Mouse (Mus musculus) frontal cortex, adult 2 months (tissue): ENCODE measurements around the gene Abcc2. TPM values are rescaled to one million over a fixed set of nuclear protein-coding genes. Genes with fewer than 3 reads are reported as not detected.

ENCODE experiments used
- DNase-seq, 2 experiments: peaks; one replicate each; pipeline ENCODE4 v3.0.0; 2022; ENCODE audit warnings: low spot score in 1 of 2; ENCODE audit errors: extremely low spot score in 1 of 2
- polyA plus RNA-seq: library from polyadenylated mRNA; depleted of rRNA; stranded (reverse); fragments of >200 nt; gene quantifications from 2 replicates; pipeline ENCODE4 v1.2.3, GENCODE M21; 2012; rRNA removed

Abcc2 gene
- 0.30 and 0.55 TPM in 2 replicates for polyA plus RNA-seq

DNA sequence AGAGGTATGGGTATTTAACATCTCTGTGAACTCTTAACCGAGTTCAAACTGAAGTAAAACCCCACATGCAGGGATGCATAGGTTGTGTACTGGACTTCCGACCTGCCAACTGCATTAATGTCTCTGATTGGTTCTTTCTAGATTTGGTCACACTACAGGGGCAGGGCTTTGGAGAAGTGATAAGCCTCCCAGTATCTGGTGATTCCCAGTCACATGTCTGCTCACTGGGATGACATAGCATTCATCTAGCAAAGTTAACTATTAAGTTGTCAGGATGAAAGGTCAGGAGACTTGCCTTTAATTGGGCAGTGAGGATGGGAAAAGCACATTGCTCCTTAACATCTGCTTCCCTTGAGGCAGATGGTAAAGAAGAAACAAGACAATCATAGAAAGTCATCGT is at the start of gene Abcc2:
Gene Abcc2 (plus strand): TSS at position 213 of the 400 bp plus-strand sequence.
- DNase-seq = no peak

DNA sequence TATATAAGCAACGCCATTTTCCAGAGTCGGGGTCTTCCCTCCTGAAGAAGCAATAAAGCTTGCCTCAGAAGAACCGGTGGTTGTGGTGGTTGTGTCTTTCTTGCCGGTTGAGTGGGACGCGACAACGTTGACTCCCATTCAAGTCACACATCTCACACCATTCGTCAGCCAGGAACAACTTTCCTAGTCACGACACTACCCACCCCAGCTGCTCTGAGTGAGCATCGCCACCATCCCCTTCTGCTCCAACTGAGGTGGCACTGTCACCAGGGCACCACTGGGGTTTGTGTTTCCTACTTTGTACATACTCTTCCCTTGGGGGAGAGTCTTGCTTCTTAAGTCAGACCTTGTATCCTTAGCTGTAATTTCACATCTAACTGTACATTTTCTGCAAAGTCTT is 43.6 kb upstream of the Abcc2 start:
- no peak for DNase-seq

DNA sequence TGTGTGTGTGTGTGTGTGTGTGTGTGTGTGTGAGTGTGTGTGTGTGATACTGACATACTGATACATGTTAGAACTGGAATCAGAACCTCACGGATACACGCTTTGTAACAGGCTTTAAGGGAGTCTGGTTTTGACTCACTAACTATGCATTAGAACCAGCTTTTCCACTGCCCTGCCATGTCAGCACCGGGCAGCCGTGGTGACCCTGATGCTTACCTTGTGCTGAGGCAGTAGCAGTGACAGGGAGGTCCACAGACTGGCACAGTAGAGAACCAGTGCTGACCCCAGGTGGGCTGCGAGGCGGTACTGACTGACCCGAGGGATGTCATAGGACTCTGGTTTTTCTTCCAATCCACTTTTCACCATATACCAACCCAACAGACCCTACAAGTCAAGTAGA is 38.6 kb upstream of the Abcc2 start:
- DNase-seq = no peak

DNA sequence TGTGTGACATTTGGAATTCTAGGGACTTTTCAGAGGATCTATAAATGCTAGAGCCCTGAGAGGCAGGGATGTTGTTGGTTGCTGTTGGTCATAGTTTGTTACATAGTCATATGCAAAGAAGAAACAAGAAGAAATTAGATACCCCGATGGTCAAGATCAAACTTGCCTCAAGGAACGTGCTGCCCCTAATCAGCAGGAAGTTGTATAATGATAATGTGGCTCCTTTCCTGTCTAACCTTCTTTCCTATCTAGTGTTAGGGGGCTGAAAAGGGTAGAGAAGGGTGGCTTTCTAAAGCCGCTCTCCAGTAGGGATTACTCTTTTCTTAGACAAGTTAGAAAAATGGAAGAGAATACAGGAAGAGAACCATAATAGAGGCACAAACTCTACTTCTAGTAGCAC is 36.3 kb upstream of the Abcc2 start:
- DNase-seq = no peak

DNA sequence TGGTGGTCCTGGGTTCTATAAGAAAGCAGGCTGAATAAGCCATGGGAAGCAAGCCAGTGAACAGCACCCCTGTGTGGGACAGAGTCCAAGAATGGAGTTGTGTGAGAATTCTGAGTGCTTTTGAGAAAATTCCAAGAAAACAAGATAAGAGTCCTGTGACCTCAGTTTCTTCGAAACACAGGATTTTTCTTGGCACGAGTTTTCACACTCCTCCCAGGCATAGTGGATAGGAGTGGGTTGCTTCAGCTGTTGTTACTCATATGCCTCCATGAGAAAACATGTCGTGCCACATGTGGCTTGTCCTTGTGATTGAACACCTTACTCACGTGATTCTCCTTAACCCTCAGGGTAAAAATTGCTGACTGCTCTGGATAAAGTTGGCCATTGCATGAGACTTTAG is 34.1 kb upstream of the Abcc2 start:
- DNase-seq = no peak

DNA sequence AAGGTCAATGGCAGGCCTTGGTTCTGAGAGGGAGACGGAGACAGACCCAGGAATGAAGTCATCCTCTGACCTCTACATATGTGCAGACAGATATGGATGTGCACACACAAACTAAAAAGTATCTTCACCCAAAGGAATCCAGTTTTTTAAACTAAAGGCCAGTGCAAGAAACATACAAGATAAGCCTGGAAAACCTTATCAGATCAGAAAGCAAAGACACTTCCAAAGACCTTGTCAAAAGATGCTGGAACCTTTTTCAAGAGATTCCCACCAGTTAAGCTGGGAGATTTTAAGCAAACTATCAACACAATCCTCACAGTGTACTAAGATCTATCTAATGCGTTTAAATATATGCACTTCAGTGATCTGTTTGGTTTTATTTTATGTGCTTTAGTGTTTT is 32.0 kb upstream of the Abcc2 start:
- no peak for DNase-seq

DNA sequence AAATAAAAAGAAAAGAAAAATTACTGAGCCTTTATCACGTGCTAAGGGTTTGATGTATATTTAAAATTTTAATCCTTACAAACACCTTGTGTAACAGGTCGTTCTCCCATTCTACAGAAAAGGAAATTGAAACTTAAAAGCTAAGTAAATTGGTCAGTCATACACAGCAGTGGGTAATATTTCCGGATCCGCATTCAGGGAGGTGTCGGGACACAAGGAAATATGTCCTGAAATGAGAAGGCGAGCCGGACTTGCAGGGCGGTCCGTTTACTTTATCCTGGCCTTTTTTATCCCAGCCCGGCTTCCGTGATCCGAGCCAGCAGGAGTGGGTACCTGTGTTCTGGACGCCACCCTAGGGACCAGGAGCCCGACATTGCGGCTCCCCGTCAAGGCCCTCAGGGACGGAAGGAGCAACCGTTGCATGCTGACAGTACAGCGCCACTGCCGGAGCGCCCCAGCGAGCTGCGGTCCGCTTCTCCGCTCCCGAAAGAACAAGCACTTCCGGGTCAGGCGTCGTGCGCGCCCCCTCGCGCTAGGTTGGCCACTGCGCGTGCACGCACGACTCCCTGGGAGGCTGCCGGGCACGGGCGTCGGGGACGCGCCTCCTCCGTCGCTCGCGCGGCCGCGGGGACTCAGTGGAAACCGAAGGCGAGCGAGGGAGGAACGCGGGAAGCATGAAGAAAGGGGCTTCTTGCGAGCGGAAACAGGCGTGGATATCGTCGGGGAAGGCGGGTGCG is 29.3 kb upstream of the Abcc2 start, which contains the start of the genes Cutc and Cox15:
Gene Cutc (plus strand): TSS at position 508 of the 737 bp plus-strand sequence.
Gene Cox15 (minus strand): TSS at position 512 of the 737 bp plus-strand sequence.
- peak; percentile 92 to 97 for DNase-seq

DNA sequence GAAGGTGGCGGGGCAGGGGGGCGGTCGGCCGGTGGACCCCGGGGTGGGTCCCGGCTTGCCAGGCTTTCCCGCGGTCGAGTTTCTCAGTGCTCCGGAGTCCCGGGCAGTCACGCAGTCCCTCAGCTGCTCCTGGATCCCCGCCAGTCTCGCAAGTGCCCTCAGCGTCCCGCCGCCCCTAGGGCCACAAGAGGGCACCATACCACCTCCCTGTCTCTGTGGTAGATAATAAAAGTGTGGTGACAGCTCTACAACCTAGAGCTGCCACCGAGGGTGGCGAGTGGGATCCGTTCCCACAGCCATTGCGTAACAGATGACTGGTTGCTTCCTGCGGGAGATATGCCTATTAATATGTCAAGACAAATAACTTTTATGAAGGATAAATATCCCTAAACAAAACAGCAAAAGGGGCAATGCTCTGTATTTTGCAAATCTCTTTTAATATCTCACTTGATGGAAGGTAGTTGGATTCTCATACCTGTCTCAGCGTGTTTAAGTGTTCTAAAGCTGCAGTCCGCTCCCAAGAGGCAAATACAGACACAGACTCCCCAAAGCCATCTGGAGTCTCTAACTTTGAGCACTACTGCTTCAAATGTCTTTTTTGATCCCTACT is 28.7 kb upstream of the Abcc2 start:
- DNase-seq = peak; percentile 77 to 90

DNA sequence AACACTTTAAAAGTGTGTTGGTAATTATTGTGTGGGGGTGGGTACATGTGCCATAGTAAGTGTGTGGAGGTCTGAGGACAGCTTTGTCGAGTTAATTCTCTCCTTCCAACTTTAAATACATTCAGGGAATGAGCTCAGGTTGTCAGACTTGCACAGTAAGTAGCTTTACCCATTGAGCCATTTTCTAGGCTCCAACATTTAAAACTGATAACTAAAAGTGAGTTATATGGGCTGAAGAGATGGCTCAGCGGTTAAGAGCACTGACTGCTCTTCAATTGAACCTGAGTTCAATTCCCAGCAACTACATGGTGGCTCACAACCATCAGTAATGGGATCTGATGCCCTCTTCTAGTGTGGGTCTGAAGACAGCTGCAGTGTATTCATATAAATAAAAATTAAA is 27.8 kb upstream of the Abcc2 start:
- DNase-seq = no peak

DNA sequence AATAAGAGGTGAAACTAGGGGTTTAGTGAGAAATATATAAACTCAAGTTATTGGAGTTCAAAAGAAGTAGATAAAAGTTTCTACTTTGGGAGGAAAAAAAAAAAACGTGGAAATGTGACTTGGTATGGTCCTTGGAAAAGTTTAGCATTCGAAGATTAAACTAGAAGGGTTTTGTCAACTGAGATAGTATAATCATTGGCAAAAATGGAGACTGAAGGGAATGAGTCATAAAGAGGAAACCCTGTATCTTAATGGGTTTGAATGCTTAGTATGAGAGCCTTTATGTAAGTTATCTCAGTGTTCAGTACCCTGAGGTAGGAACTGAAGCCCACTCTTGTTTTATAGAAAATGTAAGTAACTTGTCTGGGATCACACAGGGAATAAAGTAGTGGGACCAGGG is 27.1 kb upstream of the Abcc2 start:
- no peak for DNase-seq

DNA sequence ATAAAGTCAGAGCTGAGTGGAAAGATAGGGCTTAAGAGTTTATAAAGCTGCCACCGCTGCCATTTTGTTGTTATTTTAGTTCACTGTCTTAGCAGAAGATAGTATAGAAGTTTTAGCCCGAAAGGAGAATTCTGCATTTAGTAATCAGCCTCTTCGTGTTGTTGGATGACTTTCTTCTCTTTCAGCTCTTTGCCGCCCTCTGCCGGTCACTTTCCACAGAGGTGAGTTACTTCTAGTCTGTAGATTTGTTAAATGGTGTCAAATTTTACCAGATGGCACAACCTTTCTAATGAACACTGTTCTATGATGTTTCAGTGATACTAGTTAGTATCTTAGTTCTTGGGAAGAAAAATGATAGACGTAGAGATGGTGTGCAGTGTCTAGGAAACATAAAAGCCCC is 21.5 kb upstream of the Abcc2 start:
- DNase-seq = peak in 1 of 2 experiments; percentile 83

DNA sequence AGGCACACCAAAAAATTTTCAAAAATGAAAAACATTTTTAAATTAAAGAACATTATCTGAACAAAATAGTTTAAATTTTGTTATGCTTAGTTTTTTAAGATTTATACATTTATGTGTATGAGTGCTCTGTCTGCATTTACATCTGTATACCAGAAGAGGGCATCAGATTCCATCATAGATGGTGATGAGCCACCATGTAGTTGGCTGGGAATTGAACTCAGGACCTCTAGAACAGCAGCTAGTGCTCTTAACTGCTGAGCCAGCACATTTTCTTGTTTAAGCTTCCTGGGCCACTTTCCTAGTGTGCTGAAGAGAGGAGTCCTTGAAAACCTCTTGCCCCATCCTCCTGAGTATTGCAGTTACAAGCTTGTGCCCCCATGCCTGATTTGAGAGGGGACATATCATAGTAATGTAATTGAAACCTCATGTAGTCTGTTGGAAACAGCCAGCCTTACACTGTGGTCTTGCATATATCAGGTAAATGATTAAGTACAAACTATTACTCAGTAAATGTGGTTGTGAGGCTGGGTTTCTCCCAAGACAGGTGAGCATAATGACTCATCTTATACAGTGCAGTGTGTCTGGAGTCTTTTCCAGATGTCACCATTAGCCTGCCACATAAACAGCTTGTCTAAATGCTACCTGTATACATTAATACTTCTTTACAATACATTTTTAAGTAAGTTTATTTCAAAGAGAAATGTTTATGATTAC is 20.3 kb upstream of the Abcc2 start:
- DNase-seq = no peak

DNA sequence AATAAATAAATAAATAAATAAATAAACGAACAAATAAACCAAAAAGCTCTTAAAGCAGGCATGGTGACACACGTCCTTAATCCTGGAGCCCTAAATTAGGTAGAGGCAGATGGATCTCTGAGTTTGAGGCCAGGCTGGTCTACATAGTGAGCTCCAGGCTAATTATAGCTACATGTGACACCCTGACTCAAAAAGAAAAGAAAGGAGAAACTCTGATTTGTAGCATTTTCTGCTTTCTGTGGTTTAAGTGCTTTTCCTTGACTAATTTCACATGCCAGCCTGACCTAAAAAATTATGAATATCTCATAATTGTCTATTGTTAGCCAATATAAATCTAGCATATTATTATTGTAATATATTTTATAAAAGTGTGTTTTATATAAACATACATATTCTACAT is 19.6 kb upstream of the Abcc2 start:
- no peak for DNase-seq

DNA sequence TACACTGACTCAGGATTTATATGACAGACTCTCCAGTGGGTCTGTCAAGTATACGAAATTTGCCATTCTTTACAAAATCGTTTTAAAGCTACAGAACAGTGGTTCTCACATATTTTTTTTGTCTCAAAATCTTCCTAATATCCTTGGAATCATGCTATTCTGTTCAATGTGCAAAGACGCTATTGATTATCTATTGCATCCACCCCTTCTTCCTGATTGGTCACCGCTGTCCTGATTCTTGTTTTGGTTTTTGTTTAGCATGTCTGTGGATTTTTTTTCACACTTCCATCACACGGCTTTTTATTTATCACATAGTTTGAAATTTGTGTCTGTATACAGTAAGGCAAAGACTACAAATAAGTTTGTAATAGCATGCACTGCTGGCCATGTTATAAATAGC is 15.5 kb upstream of the Abcc2 start:
- no peak for DNase-seq

DNA sequence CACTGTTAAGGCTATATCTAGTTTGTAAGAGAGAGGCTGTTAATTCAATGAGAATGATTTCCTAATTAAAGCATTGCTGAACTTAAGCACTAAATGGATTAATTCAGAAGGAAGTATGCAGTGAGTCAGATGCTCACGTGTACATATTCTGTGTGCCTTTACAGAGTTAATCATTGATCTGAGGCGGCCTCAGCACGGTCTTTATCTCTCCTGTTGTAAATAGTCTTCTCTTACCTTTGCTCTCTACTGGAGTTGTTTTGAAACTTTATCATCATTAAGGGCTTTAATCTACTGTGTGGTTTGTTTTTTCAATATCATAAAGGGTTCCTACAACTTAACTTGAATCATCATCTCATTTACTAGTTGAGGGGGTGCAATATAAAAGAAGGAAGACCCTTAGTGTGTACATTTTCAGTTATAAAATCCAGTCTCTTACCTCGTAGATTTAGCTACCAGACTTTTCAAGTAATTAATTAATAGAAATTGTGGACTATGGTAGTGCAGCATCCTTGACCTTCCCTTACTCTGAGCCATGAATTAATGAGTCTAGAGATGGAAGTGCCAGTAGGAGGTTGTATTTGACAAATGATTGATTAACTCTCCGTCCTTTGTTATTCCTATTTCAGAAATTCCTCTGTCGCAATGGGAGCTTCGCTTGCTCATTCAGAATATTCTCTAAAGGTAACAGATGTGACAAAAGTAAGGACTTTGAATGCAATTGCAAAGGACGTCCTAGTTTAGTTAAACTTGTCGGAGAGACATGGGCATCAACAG is 14.3 kb upstream of the Abcc2 start:
- no peak for DNase-seq

DNA sequence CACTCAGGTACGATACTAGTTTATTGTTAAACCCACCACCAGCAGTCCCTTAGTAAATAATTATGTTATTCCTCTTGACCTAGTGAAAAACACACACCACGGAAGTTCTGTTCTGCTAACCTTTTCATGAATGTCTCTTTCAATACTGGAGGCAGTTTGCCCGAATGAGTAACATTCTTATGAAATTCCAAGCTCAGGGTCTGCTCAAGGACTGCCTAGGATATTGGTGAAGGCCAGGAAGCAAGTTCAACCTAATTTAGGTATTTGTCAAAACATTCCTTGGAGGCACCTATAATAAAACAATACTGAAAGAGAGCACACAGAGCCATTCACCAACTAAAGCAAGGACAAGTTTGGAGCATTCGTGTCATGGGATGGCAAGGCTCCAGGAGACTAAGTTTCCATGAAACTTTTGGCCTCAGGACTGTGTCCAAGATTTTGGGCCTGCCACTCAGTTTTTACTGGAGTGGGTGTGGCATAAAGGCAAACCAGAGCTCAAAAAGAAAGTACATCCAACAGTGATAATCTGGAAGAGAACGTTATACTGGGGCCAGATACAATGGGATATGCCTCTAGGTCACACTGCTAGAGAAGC is 12.5 kb upstream of the Abcc2 start:
- DNase-seq = no peak

DNA sequence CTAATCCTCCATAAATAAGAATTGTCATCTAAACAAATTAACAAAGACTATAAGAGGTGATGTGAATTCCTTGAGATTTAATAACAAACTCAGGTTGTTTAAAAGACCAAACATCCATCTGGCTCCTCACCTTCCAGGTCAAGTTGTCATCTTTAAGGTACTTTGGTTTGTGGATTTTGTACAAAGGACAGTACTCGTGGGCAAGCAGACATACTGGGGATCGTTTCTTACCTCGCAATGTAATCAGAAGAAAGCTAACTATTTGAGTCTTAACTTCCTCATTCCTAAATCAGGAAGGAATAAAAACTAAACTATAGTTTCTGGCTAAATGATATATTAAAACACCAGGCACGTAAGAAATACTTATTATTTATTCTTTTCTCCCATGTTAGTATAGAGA is 11.4 kb upstream of the Abcc2 start:
- no peak for DNase-seq

DNA sequence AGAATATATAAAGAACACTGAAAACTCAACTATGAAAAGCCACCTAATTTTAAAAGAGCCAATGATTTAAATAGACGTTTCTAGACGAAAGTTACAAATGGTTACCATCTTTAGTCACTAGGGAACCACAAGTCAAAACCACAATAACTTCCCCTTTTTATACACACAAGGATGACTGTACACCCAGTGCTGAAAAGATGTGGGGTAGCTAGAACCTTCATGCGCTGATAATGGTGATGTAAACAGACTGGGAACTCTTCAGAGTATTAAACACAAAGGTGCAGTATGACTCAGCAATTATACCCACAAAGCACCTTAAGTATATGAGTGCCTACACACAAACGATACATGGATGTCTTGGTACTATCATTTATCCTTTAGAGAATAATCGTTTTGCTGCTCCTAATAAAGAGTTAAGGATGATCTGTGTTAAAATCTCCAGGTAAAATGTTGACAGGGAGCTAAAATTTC is 10.5 kb upstream of the Abcc2 start:
- DNase-seq = no peak

DNA sequence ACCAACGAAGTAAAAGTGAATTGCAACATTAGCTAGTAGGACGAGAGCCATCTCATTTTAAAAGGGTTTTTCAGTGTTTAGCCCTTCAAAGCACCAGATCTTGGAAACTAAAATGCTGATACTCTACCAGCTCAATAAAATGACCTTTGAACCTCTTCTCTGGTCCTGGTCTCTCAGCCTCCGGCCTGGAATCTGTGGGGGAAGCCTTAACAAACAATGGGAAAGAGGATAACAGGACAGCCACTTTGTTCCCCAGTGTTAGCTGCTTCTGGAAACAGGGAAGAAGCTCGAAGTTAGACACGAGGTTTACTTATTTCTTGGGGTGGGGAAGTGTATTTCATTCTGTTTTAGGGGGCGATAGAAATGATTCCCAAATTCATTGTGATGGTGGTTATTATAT is 9.7 kb upstream of the Abcc2 start:
- no peak for DNase-seq

DNA sequence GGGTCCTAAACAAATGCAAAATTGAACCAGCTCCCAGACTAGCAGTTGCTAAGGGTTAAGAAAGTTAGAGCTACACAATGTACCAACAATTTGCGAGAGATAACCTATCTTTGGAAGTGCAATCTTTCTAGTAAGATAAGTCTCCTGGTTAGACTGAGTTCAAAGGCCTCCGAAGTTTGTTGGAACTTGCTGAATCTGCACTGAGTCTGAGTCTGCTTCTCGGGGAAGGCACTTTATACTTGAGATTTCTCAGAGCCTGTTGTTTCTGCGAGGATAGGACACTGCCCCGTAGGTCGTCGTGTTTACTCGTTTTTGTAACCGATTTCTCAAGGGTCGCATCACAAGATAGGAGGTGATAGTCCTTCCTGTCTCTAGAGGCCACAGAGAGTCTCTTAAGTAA is 6.6 kb upstream of the Abcc2 start:
- no peak for DNase-seq
